Mouse (Mus musculus): ENCODE measurements around the gene Ubqln1. TPM values are rescaled to one million over a fixed set of nuclear protein-coding genes. Genes with fewer than 3 reads are reported as not detected.

The Ubqln1 gene
- polyA plus RNA-seq (2012; rRNA removed; ENCODE audit: low replicate concordance), result 98.3 and 106 TPM in 2 replicates

DNA sequence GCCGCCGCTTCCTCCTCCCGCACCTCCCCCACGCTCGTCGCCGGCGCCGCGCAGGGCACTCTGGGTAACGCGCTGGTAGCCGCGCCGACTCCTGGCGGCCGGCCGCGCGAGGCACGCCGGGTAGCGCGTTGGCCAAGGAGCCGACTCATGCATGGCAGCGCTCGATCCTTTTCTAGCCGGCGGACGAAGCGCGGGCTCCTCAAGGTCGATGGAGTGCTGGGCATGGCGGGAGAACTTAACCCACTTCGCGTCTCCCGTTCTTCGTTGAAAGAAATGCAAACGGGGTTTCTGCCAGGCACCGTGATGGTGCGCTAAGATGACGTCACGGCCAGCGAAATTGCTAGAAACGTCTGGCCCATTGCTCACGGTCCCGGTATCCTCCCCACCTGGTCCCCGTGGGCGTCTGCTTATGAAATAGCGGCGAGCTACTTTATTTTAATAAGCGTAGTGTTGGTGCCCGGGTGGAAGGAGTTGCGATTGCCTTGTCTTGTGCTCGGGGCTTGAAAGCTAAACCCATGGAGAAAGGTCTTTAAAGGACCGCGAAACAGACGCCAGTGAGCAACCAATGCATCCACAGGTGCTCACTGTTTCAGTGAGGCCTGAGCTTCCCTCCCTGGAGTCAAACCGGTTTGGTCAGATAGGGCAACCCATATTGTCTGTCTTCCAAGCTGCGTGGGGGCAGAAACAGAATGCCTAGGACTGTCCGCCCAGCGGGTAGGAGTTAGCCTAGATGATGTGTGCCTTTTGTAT lies at the start of gene Ubqln1:
Gene Ubqln1, minus strand, starts transcription at position 62 of the 750 bp plus-strand sequence.

DNA sequence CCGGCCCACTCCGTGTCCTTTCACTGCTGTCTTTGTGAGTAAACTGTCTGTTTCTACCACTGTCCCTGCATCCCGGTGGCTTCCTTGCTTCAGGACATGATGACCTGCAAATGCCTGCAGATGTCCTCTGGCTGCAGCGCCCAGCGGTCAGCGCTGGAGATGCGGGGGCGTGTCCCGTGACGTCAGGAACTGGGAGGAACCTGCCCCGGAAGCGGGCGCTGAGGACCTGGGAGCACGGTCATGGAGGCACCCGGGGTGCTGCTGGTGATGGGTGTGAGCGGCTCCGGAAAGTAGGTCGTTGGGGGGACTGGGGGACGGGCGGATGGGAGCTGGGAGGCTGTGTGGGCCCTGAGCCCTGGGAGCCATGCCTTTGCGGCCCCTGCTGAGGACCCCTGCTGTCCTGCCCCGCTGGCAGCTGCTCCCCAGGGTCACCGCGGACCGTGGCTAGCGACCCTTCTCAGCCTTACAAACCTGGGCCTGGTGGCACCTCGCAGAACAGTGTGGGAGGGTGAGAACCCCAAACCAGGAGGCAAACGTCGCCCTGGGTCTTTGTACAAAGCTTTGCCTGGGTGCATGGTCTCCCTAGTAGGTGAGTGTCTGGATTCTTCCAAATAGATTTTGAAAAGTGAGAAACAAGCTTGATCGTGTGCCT lies 57.9 kb downstream of the Ubqln1 start, which contains the start of gene Idnk:
Gene Idnk, plus strand, starts transcription at position 203 of the 652 bp plus-strand sequence.

DNA sequence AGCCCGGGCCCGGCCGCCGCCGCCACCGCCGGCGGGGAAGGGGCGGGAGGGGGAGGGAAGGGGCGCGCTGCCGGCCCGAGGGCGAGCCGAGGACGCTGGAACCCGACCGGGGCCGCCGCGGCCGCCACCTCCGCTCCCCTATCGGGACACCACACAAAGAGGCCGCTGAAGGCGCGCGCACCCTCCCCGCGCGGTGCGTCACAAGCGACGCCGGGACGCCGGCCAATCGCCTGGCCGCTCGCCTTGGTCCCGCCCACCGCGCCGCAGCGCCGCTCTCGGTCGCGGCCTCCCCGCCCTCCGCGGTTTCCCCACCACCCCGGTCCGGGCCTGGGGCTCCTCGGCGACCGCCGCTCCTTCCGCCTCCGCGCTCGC lies 87.1 kb downstream of the Ubqln1 start, which contains the start of gene Hnrnpa0:
Gene Hnrnpa0, minus strand, starts transcription at position 161 of the 372 bp plus-strand sequence.

Other genes with a start within 250 kb of the Ubqln1 start
- 0.19 and 0.32 TPM in 2 replicates for gene Klhl3, start 102.1 kb downstream of the Ubqln1 start, polyA plus RNA-seq (2012; rRNA removed; ENCODE audit: low replicate concordance)
- gene Hnrnpa0, start 87.1 kb downstream of the Ubqln1 start, polyA plus RNA-seq (2012; rRNA removed; ENCODE audit: low replicate concordance), result 41.9 and 87.0 TPM in 2 replicates
- gene Idnk, start 58.0 kb downstream of the Ubqln1 start, polyA plus RNA-seq (2012; rRNA removed; ENCODE audit: low replicate concordance), result 11.0 and 16.3 TPM in 2 replicates
- 1.4 and 1.6 TPM in 2 replicates for gene Gkap1, start 60.0 kb upstream of the Ubqln1 start, polyA plus RNA-seq (2012; rRNA removed; ENCODE audit: low replicate concordance)
- 0.24 TPM in 1 of 2 replicates, not detected in the other for gene Kif27, start 143.5 kb upstream of the Ubqln1 start, polyA plus RNA-seq (2012; rRNA removed; ENCODE audit: low replicate concordance)
- 52.3 and 222 TPM in 2 replicates for gene 2210016F16Rik, start 169.6 kb upstream of the Ubqln1 start, polyA plus RNA-seq (2012; rRNA removed; ENCODE audit: low replicate concordance)
- gene Rmi1, start 186.6 kb upstream of the Ubqln1 start, polyA plus RNA-seq (2012; rRNA removed; ENCODE audit: low replicate concordance), result 0.87 and 3.5 TPM in 2 replicates
- 86.5 and 122 TPM in 2 replicates for gene Hnrnpk, start 187.7 kb upstream of the Ubqln1 start, polyA plus RNA-seq (2012; rRNA removed; ENCODE audit: low replicate concordance)

All from duodenum, adult 2 months (tissue).